Mouse (Mus musculus): ENCODE measurements around the gene Pom121l2.

- TF ChIP-seq HCFC1 (IDR thresholded peaks at IDR 0.05; ENCODE audit: borderline replicate concordance, insufficient read depth, low read length) (no peak), MAFK (IDR thresholded peaks at IDR 0.05; ENCODE audit: insufficient read depth, low read depth, low read length) (no peak), ZNF384 (IDR thresholded peaks at IDR 0.05; ENCODE audit: low read depth, low read length) (no peak)
Observed at GRCm38 (mm10) chr13:22007872-22008271, 26.9 kb downstream of the Pom121l2 start.
